Mouse (Mus musculus): Measurements from ENCODE around the gene Olfr1002. TPM values are rescaled to one million over a fixed set of nuclear protein-coding genes. Genes with fewer than 3 reads are reported as not detected.
"Not testable (repeated sequence)": the region's sequence is repeated elsewhere in the genome, so short reads cannot be mapped to it uniquely, and the experiment has no call there.

The Olfr1002 gene
- not detected for total RNA-seq (2022)

- DNase-seq (ENCODE audit: low spot score in 2 of 2), result no peak
Measured at GRCm38 (mm10) chr2:85650604-85651003, at the start of gene Olfr1002. Gene Olfr1002 (minus strand): TSS chr2:85650704.

- no peak for DNase-seq (ENCODE audit: low spot score in 2 of 2)
Measured at GRCm38 (mm10) chr2:85689131-85689530, 38.6 kb upstream of the Olfr1002 start, which contains the start of gene Olfr1008. Gene Olfr1008 (plus strand): TSS chr2:85689431.

- no peak for DNase-seq (ENCODE audit: low spot score in 2 of 2)
Measured at GRCm38 (mm10) chr2:85678667-85679066, 28.2 kb upstream of the Olfr1002 start, which contains the start of gene Olfr1006. Gene Olfr1006 (minus strand): TSS chr2:85678767.

- DNase-seq (ENCODE audit: low spot score in 2 of 2), result not testable (repeated sequence)
Measured at GRCm38 (mm10) chr2:85664355-85664754, 13.9 kb upstream of the Olfr1002 start, which contains the start of gene Olfr154. Gene Olfr154 (minus strand): TSS chr2:85664455.

- DNase-seq (ENCODE audit: low spot score in 2 of 2), result no peak
Measured at GRCm38 (mm10) chr2:85611803-85612202, 38.7 kb downstream of the Olfr1002 start, which contains the start of gene Olfr1000. Gene Olfr1000 (minus strand): TSS chr2:85611903.

Other genes starting within 250 kb of the Olfr1002 start
- gene Olfr992, start 241.2 kb downstream of the Olfr1002 start, total RNA-seq (2022), result not detected
- gene Olfr993, start 235.8 kb downstream of the Olfr1002 start, total RNA-seq (2022), result not detected
- gene Olfr994, start 214.3 kb downstream of the Olfr1002 start, total RNA-seq (2022), result not detected
- not detected for gene Olfr995, start 207.1 kb downstream of the Olfr1002 start, total RNA-seq (2022)
- under 1 TPM in 3 of 4 experiments, not detected in 1; 0.15 to 0.27 (median 0.16) TPM for gene 4833423E24Rik, start 131.7 kb downstream of the Olfr1002 start, total RNA-seq (2022)
- not detected for gene Olfr996, start 71.5 kb downstream of the Olfr1002 start, total RNA-seq (2022)
- gene Olfr998, start 61.8 kb downstream of the Olfr1002 start, total RNA-seq (2022), result not detected
- not detected for gene Olfr1000, start 38.8 kb downstream of the Olfr1002 start, total RNA-seq (2022)
- gene Olfr154, start 13.8 kb upstream of the Olfr1002 start, total RNA-seq (2022), result not detected
- gene Olfr1006, start 28.1 kb upstream of the Olfr1002 start, total RNA-seq (2022), result not detected
- gene Olfr1008, start 38.7 kb upstream of the Olfr1002 start, total RNA-seq (2022), result not detected
- gene Olfr1009, start 64.7 kb upstream of the Olfr1002 start, total RNA-seq (2022), result not detected
- gene Olfr1012, start 112.1 kb upstream of the Olfr1002 start, total RNA-seq (2022), result not detected
- not detected for gene Olfr1013, start 116.4 kb upstream of the Olfr1002 start, total RNA-seq (2022)
- not detected for gene Olfr1014, start 122.0 kb upstream of the Olfr1002 start, total RNA-seq (2022)
- not detected for gene Olfr1015, start 131.3 kb upstream of the Olfr1002 start, total RNA-seq (2022)
- gene Olfr1016, start 151.8 kb upstream of the Olfr1002 start, total RNA-seq (2022), result not detected
- not detected for gene Olfr1018, start 167.8 kb upstream of the Olfr1002 start, total RNA-seq (2022)
- not detected for gene Olfr1019, start 194.8 kb upstream of the Olfr1002 start, total RNA-seq (2022)
- gene Olfr1020, start 196.3 kb upstream of the Olfr1002 start, total RNA-seq (2022), result not detected
- not detected for gene Olfr1022, start 217.9 kb upstream of the Olfr1002 start, total RNA-seq (2022)
- not detected for gene Olfr1023, start 234.9 kb upstream of the Olfr1002 start, total RNA-seq (2022)

All from left cerebral cortex, adult 8-10 months (tissue).